Mouse (Mus musculus) T-helper 17 cell (primary cell): Measurements from ENCODE around the gene Rflnb.
"Not testable (repeated sequence)": the region's sequence is repeated elsewhere in the genome, so short reads cannot be mapped to it uniquely, and the experiment has no call there.

ENCODE experiments used
- in situ Hi-C, 2 experiments: fragments of 300-600 bp; cut with MboI, MseI; formaldehyde crosslinking; loops; 1 replicate in 1 of 2; 2 replicates in 1 of 2; pipeline ENCODE4 v1.15.1; 2025; ENCODE audit warnings: high pct_unique_total_duplicates in 2 of 2

Gene Rflnb

GRCm38 (mm10) chr11:76037581-76038294 lies 10.2 kb upstream of the Rflnb start:
- in situ Hi-C loops: no loop called here

DNA sequence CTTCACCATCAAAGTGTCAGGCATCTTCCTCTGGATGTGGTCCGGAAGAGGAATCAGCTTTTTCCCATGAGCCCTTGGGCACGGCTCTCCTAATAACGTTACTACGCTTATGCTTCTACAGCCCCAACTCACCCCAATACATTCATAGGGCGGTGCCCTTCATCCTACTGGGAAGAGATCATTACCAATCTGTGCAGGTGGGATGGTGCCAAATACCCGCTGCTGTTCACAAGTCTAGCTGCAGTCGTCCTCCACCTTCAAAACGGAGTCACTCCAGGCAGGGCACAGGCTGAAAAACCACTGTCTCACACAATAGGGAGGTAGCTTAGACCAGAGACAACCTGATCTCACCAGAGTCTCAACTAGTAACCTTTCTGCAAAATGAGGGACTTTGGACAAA lies 7.6 kb upstream of the Rflnb start:
- in situ Hi-C loops: no loop called here

- in situ Hi-C loops: no loop called here
Measured at GRCm38 (mm10) chr11:76033836-76034235, 6.3 kb upstream of the Rflnb start.

- in situ Hi-C loops: no loop called here
Measured at GRCm38 (mm10) chr11:76033359-76033758, 5.8 kb upstream of the Rflnb start.

GRCm38 (mm10) chr11:76028072-76028465 lies 487 bp upstream of the Rflnb start:
- in situ Hi-C loops: no loop called here

DNA sequence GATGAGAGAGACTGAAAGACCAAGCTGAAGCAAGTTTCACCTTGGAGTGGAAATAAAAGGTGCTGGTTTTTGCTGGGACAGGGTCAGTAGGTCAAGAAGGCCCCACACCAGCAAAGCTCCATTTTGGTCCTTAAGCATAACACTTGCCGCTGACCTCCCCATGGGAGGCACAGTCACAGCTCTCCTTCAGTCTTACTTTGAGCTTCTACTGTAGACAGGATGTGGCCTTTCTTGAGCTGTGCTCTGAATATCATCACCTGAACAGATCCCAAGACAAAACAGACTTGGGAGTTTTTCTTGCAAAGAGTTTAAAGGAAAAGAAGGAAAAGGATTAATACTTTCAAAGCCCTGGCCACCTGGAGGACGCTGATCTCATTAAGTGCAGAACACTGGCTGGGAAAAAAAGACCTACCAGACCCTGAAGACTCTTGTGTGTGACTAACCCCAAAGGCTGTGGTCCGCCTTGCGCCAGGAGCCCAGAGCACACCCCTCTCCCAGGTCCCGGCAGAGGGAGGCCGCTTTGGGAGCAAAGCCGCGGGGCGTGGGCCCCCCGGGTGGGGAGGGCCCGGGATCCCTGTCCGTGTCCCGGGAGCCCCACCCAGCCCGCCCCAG lies 949 bp downstream of the Rflnb start:
- in situ Hi-C loops: no loop called here

- in situ Hi-C loops: no loop called here
Measured at GRCm38 (mm10) chr11:76025080-76025583, 2.5 kb downstream of the Rflnb start.

DNA sequence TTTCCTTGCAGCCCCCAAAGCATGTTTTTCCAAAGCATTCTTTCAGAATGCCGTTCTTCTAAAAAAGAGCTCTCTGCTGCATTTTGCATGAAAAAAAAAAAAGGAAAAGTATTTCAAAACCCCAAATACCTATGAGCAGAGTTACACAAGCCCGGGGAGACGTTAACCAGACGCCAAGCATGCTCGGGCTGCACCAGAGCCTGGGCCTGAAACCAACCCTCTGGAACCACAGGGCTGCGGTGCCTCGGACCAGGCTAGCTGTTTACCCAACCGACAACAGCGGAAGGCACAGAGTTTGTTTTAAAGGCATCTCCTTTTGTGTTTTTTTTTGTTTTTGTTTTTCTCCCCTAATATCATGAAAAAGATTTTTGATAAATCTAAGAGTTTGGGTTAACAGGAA lies 6.7 kb downstream of the Rflnb start:
- in situ Hi-C loops: no loop called here

GRCm38 (mm10) chr11:76019879-76020278 lies 7.7 kb downstream of the Rflnb start:
- in situ Hi-C loops: no loop called here

GRCm38 (mm10) chr11:76015814-76016213 lies 11.8 kb downstream of the Rflnb start:
- in situ Hi-C loops: no loop called here

GRCm38 (mm10) chr11:76015251-76015650 lies 12.3 kb downstream of the Rflnb start:
- in situ Hi-C loops: no loop called here

- in situ Hi-C loops: no loop called here
Measured at GRCm38 (mm10) chr11:76010838-76011624, 16.6 kb downstream of the Rflnb start.

GRCm38 (mm10) chr11:76009101-76009500 lies 18.5 kb downstream of the Rflnb start:
- in situ Hi-C loops: no loop called here

DNA sequence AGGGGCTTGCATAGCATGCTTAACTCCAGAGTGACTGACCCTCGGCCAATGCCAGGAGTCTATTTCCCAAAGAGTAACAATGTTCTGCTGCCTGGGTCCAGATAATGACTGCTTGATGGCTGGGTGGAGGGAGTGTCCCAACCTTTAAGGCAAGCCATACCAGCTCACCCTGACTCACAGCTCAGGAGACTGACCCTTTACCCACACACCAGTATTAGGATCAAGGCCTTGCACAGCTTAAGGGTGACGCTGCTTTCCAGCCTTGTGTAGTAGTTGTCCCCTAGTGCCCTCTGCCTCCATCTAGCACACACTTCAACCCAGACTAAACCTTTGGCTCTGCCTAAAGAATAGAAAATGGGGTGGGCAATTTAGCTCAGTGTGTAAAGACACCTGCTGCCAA lies 19.4 kb downstream of the Rflnb start:
- in situ Hi-C loops: no loop called here

DNA sequence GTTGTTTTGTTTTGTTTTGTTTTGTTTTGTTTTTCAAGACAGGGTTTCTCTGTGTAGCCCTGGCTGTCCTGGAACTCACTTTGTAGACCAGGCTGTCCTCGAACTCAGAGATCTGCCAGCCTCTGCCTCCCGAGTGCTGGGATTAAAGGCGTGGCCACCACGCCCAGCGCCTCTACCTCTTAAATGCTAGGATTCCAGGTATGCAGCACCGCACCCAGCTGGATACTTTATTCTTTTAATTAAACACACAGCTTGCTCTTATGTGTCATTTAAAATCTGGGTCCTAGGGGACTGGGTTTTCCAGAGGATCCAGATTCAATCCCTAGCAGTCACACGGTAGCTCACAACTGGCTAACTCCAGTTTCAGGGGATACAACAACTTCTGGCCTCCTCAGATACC lies 23.3 kb downstream of the Rflnb start:
- in situ Hi-C loops: not testable (repeated sequence)

DNA sequence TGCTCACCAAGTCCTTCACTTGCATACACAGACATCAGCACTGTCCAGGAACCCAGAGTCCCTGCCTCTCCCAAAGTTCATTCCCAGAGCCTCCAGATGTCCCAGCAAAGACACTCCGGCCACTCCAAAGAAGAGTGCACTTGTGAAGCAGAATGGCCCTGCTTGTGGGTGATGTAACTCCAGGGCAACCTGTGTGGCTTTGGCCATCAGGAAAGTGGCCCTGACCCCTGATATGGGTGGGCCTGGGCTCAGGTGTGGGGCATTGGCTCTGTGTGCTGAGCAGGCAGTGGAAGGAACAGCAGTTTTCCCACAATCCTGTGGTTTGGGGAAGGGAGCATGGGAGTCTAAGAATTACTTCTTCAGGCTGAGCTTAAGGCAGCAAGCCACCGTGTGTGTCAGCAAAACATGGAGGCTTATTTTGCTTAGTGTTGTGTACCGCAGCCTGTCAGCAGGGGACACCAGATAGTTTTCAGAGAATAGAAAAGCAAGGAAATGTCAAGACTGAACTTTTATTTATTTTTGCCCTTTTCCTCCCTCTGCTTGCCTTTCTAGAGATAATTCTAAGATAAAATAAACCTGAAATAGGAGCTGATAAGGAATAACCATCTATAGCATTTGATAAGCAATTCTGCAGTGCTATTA lies 26.2 kb downstream of the Rflnb start:
- in situ Hi-C loops: no loop called here

DNA sequence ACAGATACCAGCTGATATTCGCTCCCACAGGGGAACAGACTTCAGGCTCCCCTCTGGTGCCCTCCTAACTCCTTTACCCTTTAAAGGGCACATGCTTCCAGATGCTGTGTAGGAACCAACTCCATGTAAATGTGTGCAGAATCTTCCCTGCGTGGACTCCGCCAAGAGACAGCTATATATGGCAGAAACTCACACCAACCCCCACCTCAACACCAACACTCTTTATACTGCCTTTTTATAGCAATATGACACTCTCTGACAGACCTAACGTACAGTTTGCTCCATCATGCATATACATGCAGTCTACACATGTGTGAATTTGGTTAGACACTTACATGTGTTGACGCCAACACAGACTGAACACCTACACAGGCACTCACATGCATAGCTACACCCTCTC lies 26.9 kb downstream of the Rflnb start:
- in situ Hi-C loops: no loop called here

DNA sequence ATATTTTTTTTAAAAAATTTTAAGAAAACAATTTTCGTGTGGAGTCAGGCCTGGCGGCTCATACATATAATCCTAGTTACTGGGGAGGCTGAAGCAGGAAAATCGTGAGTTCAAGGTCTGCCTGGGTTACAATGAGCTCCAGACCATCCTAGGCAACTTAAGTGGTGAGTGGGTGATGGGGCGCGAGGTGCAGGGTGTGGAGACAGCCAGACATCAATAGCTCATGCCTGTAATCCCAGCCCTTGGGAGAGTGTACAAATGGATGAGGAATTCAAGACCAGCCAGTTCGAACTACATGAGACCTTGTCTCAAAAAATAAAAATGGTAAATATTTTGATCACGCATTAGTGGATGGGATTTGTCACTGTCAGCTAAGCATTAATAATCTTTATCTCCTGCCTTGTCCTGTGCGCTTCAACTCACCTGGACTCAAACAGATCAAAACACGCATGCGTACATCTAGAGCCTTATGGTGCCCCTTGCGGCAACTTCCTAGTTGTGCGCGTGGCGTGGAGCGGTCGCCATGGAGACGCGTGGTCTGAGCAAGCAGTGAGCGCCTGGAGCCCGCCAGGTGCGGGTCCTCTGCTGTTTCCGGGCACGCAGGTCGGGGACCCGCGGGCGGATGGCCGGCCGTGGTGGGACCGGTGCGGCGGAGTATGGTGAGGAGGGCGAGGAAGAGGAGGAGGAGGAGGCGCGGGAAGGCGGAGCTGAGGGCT lies 28.0 kb downstream of the Rflnb start, which contains the start of gene 1700016K19Rik:
Gene 1700016K19Rik, plus strand, starts transcription at position 473 of the 716 bp plus-strand sequence.
- in situ Hi-C loops: no loop called here

- in situ Hi-C loops: no loop called here
Measured at GRCm38 (mm10) chr11:75994357-75994756, 33.2 kb downstream of the Rflnb start.

- in situ Hi-C loops: no loop called here
Measured at GRCm38 (mm10) chr11:75992481-75992880, 35.1 kb downstream of the Rflnb start.

- in situ Hi-C loops: no loop called here
Measured at GRCm38 (mm10) chr11:75991911-75992310, 35.7 kb downstream of the Rflnb start.
